Mouse (Mus musculus) stomach, embryonic 16.5 days (tissue): Measurements from ENCODE around the gene Ctdsp1. TPM values are rescaled to one million over a fixed set of nuclear protein-coding genes. Genes with fewer than 3 reads are reported as not detected.

Source experiments
- ATAC-seq: fragments of 200-750 bp; cut with Nextera tagmentation; 2 replicates; pipeline ENCODE4 v1.8.0; 2017; ENCODE audit warnings: moderate number of reproducible peaks, moderate TSS enrichment; ENCODE audit not compliant: insufficient read depth, low FRiP score
- H3K27ac ChIP-seq: fragments of 300-500 bp; sonication (generic); 2 replicates; pipeline ENCODE4 v1.5.1; 2014; ENCODE audit warnings: low read length
- H3K27me3 ChIP-seq: fragments of 300-500 bp; sonication (generic); 2 replicates; pipeline ENCODE4 v1.6.1; 2014; ENCODE audit warnings: low read length, control low read depth, mixed read lengths; ENCODE audit not compliant: control insufficient read depth, insufficient read depth
- H3K36me3 ChIP-seq: fragments of 300-500 bp; sonication (generic); 2 replicates; pipeline ENCODE4 v1.6.1; 2014; ENCODE audit warnings: low read length; ENCODE audit not compliant: control insufficient read depth, insufficient read depth
- H3K4me1 ChIP-seq: fragments of 300-500 bp; sonication (generic); 2 replicates; pipeline ENCODE4 v1.6.1; 2014; ENCODE audit warnings: low read length, control low read depth, mixed read lengths; ENCODE audit not compliant: control insufficient read depth, insufficient read depth
- H3K4me2 ChIP-seq: fragments of 300-500 bp; sonication (generic); 2 replicates; pipeline ENCODE4 v1.6.1; 2014; ENCODE audit warnings: low read depth, low read length, mixed read lengths
- H3K4me3 ChIP-seq: fragments of 300-500 bp; sonication (generic); replicated peaks from 2 replicates; pipeline ENCODE4 v1.5.1; 2014; ENCODE audit warnings: mild to moderate bottlenecking, low read length
- H3K9ac ChIP-seq: fragments of 300-500 bp; sonication (generic); 2 replicates; pipeline ENCODE4 v1.6.1; 2014; ENCODE audit warnings: low read length
- H3K9me3 ChIP-seq: fragments of 300-500 bp; sonication (generic); replicated peaks from 2 replicates; pipeline ENCODE4 v1.6.1; 2016; ENCODE audit warnings: low read length, control low read depth; ENCODE audit not compliant: control insufficient read depth
- WGBS: fragments of 180-500 bp; shearing (Covaris S2); extraction: QIAGEN DNeasy Blood & Tissue Kit; methylation state at CpG from one replicate; pipeline ENCODE4 v1.1.7; 2014; 5-methylcytosine and 5-hydroxymethylcytosine counted together
- polyA plus RNA-seq: library from polyadenylated mRNA; unstranded; fragments of >200 nt; fragmentation: Nextera tagmentation; extraction: Ambion mirVana; gene quantifications from 2 replicates; pipeline ENCODE4 v1.2.1, GENCODE M21; 2015

Ctdsp1 gene
- 77.9 and 88.9 TPM in 2 replicates for polyA plus RNA-seq

- Histone ChIP-seq H3K4me3 (peak within 1 kb of the TSS; percentile 92), H3K27me3 (no peaks in the 10 kb centered on the region), H3K4me1 (peaks cover 46% of the 10 kb centered on the region), H3K27ac (peak within 1 kb of the TSS; percentile 99), H3K36me3 (peaks cover 14% of the 10 kb centered on the region), H3K9me3 (no peaks in the 10 kb centered on the region), H3K9ac (peak within 1 kb of the TSS; percentile 97), H3K4me2 (peak within 1 kb of the TSS; percentile 96)
- WGBS, result 3% methylated on average over 49 of the region's 51 CpGs
- peak; percentile 82 for ATAC-seq
Observed at GRCm38 (mm10) chr1:74390924-74391748, at the start of gene Ctdsp1. Gene Ctdsp1 (plus strand): TSS chr1:74391509.

- H3K36me3 ChIP-seq, result no peaks in the 10 kb centered on the region
- no peak overlapping the region for H3K27ac ChIP-seq
- H3K4me3 ChIP-seq, result no peak overlapping the region
- no peaks in the 10 kb centered on the region for H3K4me1 ChIP-seq
- H3K9me3 ChIP-seq, result no peaks in the 10 kb centered on the region
- 83% methylated on average over 7 of the region's 7 CpGs for WGBS
- H3K4me2 ChIP-seq, result no peak overlapping the region
- ATAC-seq, result no peak
- no peaks in the 10 kb centered on the region for H3K27me3 ChIP-seq
- H3K9ac ChIP-seq, result no peak overlapping the region
Observed at GRCm38 (mm10) chr1:74341898-74342297, 49.4 kb upstream of the Ctdsp1 start.

GRCm38 (mm10) chr1:74342308-74342707 lies 49.0 kb upstream of the Ctdsp1 start:
- WGBS, result 89% methylated on average over 1 of the region's 1 CpGs
- ATAC-seq, result no peak

GRCm38 (mm10) chr1:74343161-74343560 lies 48.1 kb upstream of the Ctdsp1 start:
- WGBS, result 71% methylated on average over 5 of the region's 5 CpGs
- no peaks in the 10 kb centered on the region for H3K36me3 ChIP-seq

More at GRCm38 (mm10) chr1:74342308-74342707, 49.0 kb upstream of the Ctdsp1 start:
- H3K4me3 ChIP-seq, result no peak overlapping the region
- no peaks in the 10 kb centered on the region for H3K36me3 ChIP-seq
- H3K27me3 ChIP-seq, result no peaks in the 10 kb centered on the region
- no peak overlapping the region for H3K27ac ChIP-seq
- H3K4me2 ChIP-seq, result no peak overlapping the region
- no peaks in the 10 kb centered on the region for H3K4me1 ChIP-seq
- no peak overlapping the region for H3K9ac ChIP-seq
- H3K9me3 ChIP-seq, result no peaks in the 10 kb centered on the region

GRCm38 (mm10) chr1:74344163-74344916 lies 47.0 kb upstream of the Ctdsp1 start:
- Histone ChIP-seq H3K27ac (no peak overlapping the region), H3K9ac (no peak overlapping the region), H3K4me3 (no peak overlapping the region), H3K4me2 (no peak overlapping the region), H3K27me3 (no peaks in the 10 kb centered on the region), H3K4me1 (no peaks in the 10 kb centered on the region), H3K9me3 (no peaks in the 10 kb centered on the region), H3K36me3 (no peaks in the 10 kb centered on the region)
- 78% methylated on average over 11 of the region's 11 CpGs for WGBS
- no peak for ATAC-seq

More at GRCm38 (mm10) chr1:74343161-74343560, 48.1 kb upstream of the Ctdsp1 start:
- Histone ChIP-seq H3K4me3 (no peak overlapping the region), H3K9ac (no peak overlapping the region), H3K27me3 (no peaks in the 10 kb centered on the region), H3K4me1 (no peaks in the 10 kb centered on the region), H3K9me3 (no peaks in the 10 kb centered on the region), H3K4me2 (no peak overlapping the region), H3K27ac (no peak overlapping the region)
- ATAC-seq, result no peak

- no peak overlapping the region for H3K27ac ChIP-seq
- H3K36me3 ChIP-seq, result peaks cover 6% of the 10 kb centered on the region
- WGBS, result 88% methylated on average over 13 of the region's 13 CpGs
- no peak for ATAC-seq
- no peak overlapping the region for H3K4me2 ChIP-seq
- H3K9me3 ChIP-seq, result no peaks in the 10 kb centered on the region
- H3K4me1 ChIP-seq, result no peaks in the 10 kb centered on the region
- no peak overlapping the region for H3K4me3 ChIP-seq
- H3K9ac ChIP-seq, result no peak overlapping the region
- no peaks in the 10 kb centered on the region for H3K27me3 ChIP-seq
Observed at GRCm38 (mm10) chr1:74351185-74351769, 40.0 kb upstream of the Ctdsp1 start.

- Histone ChIP-seq H3K4me2 (no peak overlapping the region), H3K36me3 (peaks cover 6% of the 10 kb centered on the region), H3K9me3 (no peaks in the 10 kb centered on the region), H3K9ac (no peak overlapping the region), H3K4me1 (no peaks in the 10 kb centered on the region), H3K27ac (no peak overlapping the region), H3K27me3 (no peaks in the 10 kb centered on the region), H3K4me3 (no peak overlapping the region)
- WGBS, result 86% methylated on average over 5 of the region's 5 CpGs
- ATAC-seq, result no peak
Observed at GRCm38 (mm10) chr1:74352532-74353096, 38.7 kb upstream of the Ctdsp1 start.

GRCm38 (mm10) chr1:74353453-74354229 lies 37.7 kb upstream of the Ctdsp1 start:
- no peaks in the 10 kb centered on the region for H3K4me1 ChIP-seq
- no peak overlapping the region for H3K9ac ChIP-seq
- no peaks in the 10 kb centered on the region for H3K9me3 ChIP-seq
- WGBS, result 87% methylated on average over 9 of the region's 9 CpGs
- no peak for ATAC-seq
- H3K4me2 ChIP-seq, result no peak overlapping the region
- H3K36me3 ChIP-seq, result peaks cover 6% of the 10 kb centered on the region
- H3K27ac ChIP-seq, result no peak overlapping the region
- no peak overlapping the region for H3K4me3 ChIP-seq
- no peaks in the 10 kb centered on the region for H3K27me3 ChIP-seq
